Mouse (Mus musculus): ENCODE measurements at regions not wholly inside any gene's neighbourhood (a gene's known extent, or its start where the extent isn't known, plus 50 kb on each side); places are given as distances from the start of the nearest gene placed in this dataset.

GRCm38 (mm10) chr10:37325514-37326167 lies 186.9 kb upstream of the Marcks start:
- no peak for DNase-seq (ENCODE audit: low read depth, low spot score)

GRCm38 (mm10) chr10:37323689-37324088 lies 185.0 kb upstream of the Marcks start:
- DNase-seq (ENCODE audit: low read depth, low spot score) = no peak

- no peak for DNase-seq (ENCODE audit: low read depth, low spot score)
Measured at GRCm38 (mm10) chr10:37322809-37323208, 184.1 kb upstream of the Marcks start.

- no peak for DNase-seq (ENCODE audit: low read depth, low spot score)
Measured at GRCm38 (mm10) chr10:37322310-37322709, 183.6 kb upstream of the Marcks start.

GRCm38 (mm10) chr10:37321171-37321570 lies 182.5 kb upstream of the Marcks start:
- no peak for DNase-seq (ENCODE audit: low read depth, low spot score)

GRCm38 (mm10) chr10:37319746-37320430 lies 181.2 kb upstream of the Marcks start:
- DNase-seq (ENCODE audit: low read depth, low spot score) = no peak

GRCm38 (mm10) chr10:37316701-37317100 lies 178.0 kb upstream of the Marcks start:
- no peak for DNase-seq (ENCODE audit: low read depth, low spot score)

- DNase-seq (ENCODE audit: low read depth, low spot score) = no peak
Measured at GRCm38 (mm10) chr10:37315804-37316203, 177.1 kb upstream of the Marcks start.

GRCm38 (mm10) chr10:37314746-37315430 lies 176.2 kb upstream of the Marcks start:
- no peak for DNase-seq (ENCODE audit: low read depth, low spot score)

- DNase-seq (ENCODE audit: low read depth, low spot score) = no peak
Measured at GRCm38 (mm10) chr10:37313461-37313860, 174.7 kb upstream of the Marcks start.

GRCm38 (mm10) chr10:37310266-37310945 lies 171.7 kb upstream of the Marcks start:
- DNase-seq (ENCODE audit: low read depth, low spot score) = no peak

- no peak for DNase-seq (ENCODE audit: low read depth, low spot score)
Measured at GRCm38 (mm10) chr10:37304656-37305055, 165.9 kb upstream of the Marcks start.

GRCm38 (mm10) chr10:37300181-37300889 lies 161.6 kb upstream of the Marcks start:
- DNase-seq (ENCODE audit: low read depth, low spot score) = no peak

- DNase-seq (ENCODE audit: low read depth, low spot score) = no peak
Measured at GRCm38 (mm10) chr10:37298689-37299421, 160.1 kb upstream of the Marcks start.

- DNase-seq (ENCODE audit: low read depth, low spot score) = no peak
Measured at GRCm38 (mm10) chr10:37294231-37294630, 155.5 kb upstream of the Marcks start.

- no peak for DNase-seq (ENCODE audit: low read depth, low spot score)
Measured at GRCm38 (mm10) chr10:37293292-37293691, 154.6 kb upstream of the Marcks start.

GRCm38 (mm10) chr10:37291639-37292495 lies 153.1 kb upstream of the Marcks start:
- no peak for DNase-seq (ENCODE audit: low read depth, low spot score)

- DNase-seq (ENCODE audit: low read depth, low spot score) = no peak
Measured at GRCm38 (mm10) chr10:37289964-37290704, 151.4 kb upstream of the Marcks start.

- no peak for DNase-seq (ENCODE audit: low read depth, low spot score)
Measured at GRCm38 (mm10) chr10:37286305-37286704, 147.6 kb upstream of the Marcks start.
